Mouse (Mus musculus): ENCODE measurements around the gene Nkg7.

DNA sequence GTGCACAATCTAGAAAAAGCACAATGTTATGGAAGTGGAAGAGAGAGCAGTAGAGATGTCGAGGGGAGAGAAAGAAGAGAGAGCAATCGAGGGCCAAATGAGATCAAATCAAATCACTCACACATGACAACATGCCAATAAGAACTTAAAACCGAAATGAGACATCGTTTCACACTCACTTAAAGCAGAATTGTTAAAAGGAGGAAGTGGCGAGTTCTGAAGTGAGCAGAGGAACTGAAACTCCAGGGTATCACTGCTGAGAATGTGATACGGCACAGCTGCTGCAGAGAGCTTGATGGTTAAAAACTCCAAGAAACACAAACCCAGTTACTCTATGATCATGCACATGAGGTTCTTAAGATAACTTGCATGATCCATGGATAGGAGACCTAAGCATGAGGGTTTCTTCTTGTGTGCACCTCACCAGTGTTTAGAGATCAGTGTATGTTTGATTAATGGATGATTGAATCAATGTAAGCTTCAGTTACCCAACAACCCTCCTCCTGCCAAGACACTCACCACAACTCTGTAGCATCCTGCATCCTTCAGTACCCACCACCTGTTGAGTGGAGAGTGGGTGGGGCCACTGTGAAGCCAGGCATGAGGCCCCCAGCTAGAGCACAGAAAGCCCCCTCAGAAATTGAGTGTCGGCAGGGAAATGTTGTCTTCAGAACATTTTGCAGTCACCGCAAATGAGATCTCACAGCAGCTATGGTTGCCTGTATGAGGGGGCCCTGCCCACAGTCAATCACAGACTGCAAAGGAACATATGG, 44.3 kb upstream of the Nkg7 start:
- TF ChIP-seq CTCF (IDR thresholded peaks at IDR 0.05; ENCODE audit: low read depth) (no peak), EP300 (IDR thresholded peaks at IDR 0.05; ENCODE audit: low read depth) (no peak)
